Mouse (Mus musculus): ENCODE data around the gene Tmem53.

- no peak for TF ChIP-seq CTCF (IDR thresholded peaks at IDR 0.05; ENCODE audit: low read depth)
- TF ChIP-seq EP300 (IDR thresholded peaks at IDR 0.05; ENCODE audit: low read depth): no peak
Observed at GRCm38 (mm10) chr4:117296849-117297593, 45.3 kb downstream of the Tmem53 start.
